Mouse (Mus musculus) heart, adult 2 months (tissue): Measurements from ENCODE around the gene Trim34b. TPM values are rescaled to one million over a fixed set of nuclear protein-coding genes. Genes with fewer than 3 reads are reported as not detected.
"Not testable (repeated sequence)": the region's sequence is repeated elsewhere in the genome, so short reads cannot be mapped to it uniquely, and the experiment has no call there.

Source experiments
- DNase-seq, 2 experiments: peaks; one replicate each; pipeline ENCODE4 v3.0.0; 2021
- H3K27ac ChIP-seq: fragments of 200-600 bp; 2 replicates; pipeline ENCODE4 v1.8.1; 2022
- H3K27me3 ChIP-seq: fragments of 200-500 bp; 2 replicates; pipeline ENCODE4 v1.6.1; 2012; ENCODE audit warnings: mild to moderate bottlenecking, low read length, inconsistent platforms, mixed read lengths; ENCODE audit not compliant: control insufficient read depth, insufficient read depth
- H3K36me3 ChIP-seq: fragments of 200-500 bp; 2 replicates; pipeline ENCODE4 v1.6.1; 2012; ENCODE audit warnings: low read length, inconsistent platforms; ENCODE audit not compliant: control insufficient read depth, insufficient read depth
- H3K4me1 ChIP-seq: fragments of 200-500 bp; 2 replicates; pipeline ENCODE4 v1.6.1; 2011; ENCODE audit warnings: low read length; ENCODE audit not compliant: control insufficient read depth, insufficient read depth
- H3K4me3 ChIP-seq: fragments of 200-600 bp; 2 replicates; pipeline ENCODE4 v1.8.1; 2022
- H3K79me2 ChIP-seq: fragments of 200-500 bp; replicated peaks from 2 replicates; pipeline ENCODE4 v1.6.1; 2012; ENCODE audit warnings: mild to moderate bottlenecking, inconsistent platforms, low read length, moderate library complexity, mixed read lengths; ENCODE audit not compliant: control insufficient read depth, insufficient read depth
- H3K9ac ChIP-seq: fragments of 200-500 bp; 2 replicates; pipeline ENCODE4 v1.6.1; 2012; ENCODE audit warnings: low read depth, mild to moderate bottlenecking, control low read depth, inconsistent platforms, low read length, mixed read lengths
- CTCF ChIP-seq: fragments of 200-600 bp; IDR thresholded peaks from 2 replicates; pipeline ENCODE4 v1.8.1; 2022; ENCODE audit warnings: antibody characterized with exemption, mild to moderate bottlenecking, moderate library complexity
- EP300 ChIP-seq: fragments of 200-500 bp; IDR thresholded peaks from 2 replicates; pipeline ENCODE4 v1.6.1; 2011; ENCODE audit warnings: low read depth, low read length, control low read depth; ENCODE audit not compliant: insufficient read depth
- POLR2A ChIP-seq: fragments of 200-500 bp; IDR thresholded peaks from 2 replicates; pipeline ENCODE4 v1.6.1; 2011; ENCODE audit warnings: mild to moderate bottlenecking, low read depth, low read length, control low read depth; ENCODE audit not compliant: insufficient read depth
- WGBS: fragments of 180-500 bp; shearing (Covaris S2); methylation state at CpG from one replicate; pipeline ENCODE4 v1.1.7; 2018; 5-methylcytosine and 5-hydroxymethylcytosine counted together
- intact Hi-C: fragments of 180-260 bp; cut with DNase I; formaldehyde crosslinking; loops from one replicate; pipeline ENCODE4 v1.15.1; 2025
- polyA plus RNA-seq: library from polyadenylated mRNA; depleted of rRNA; stranded (reverse); fragments of >200 nt; gene quantifications from 2 replicates; pipeline ENCODE4 v1.2.3, GENCODE M21; 2012
- total RNA-seq, 2 experiments: library from RNA; stranded (reverse); gene quantifications; 2 replicates each; pipeline ENCODE4 v1.2.3; 2021

Trim34b gene
- total and polyA plus RNA-seq, 3 experiments, result 0.39 to 2.2 TPM; not detected in 1

GRCm38 (mm10) chr7:104315369-104316080 is 13.7 kb upstream of the Trim34b start, which contains the start of gene Trim12a:
TSS of gene Trim12a (minus strand) at chr7:104315466.
- H3K4me1 ChIP-seq, DNase-seq, H3K79me2 ChIP-seq, H3K36me3 ChIP-seq, H3K27me3 ChIP-seq, intact Hi-C loops: not testable (repeated sequence)
- 0 out of 2 replicates have a peak, but pooled peaks have one; percentile 22 for TF ChIP-seq POLR2A
- WGBS, result 11% methylated on average over 4 of the region's 4 CpGs
- H3K4me3 ChIP-seq, result peak within 1 kb of the TSS; percentile 58
- H3K9ac ChIP-seq, result peak within 1 kb of the TSS; percentile 56; the same call in 1 of the 2 replicates
- peak within 1 kb of the TSS; percentile 79 for H3K27ac ChIP-seq

GRCm38 (mm10) chr7:104322028-104322427 is 7.2 kb upstream of the Trim34b start:
- intact Hi-C loops, result loop anchor here (10.0 kb wide), 1 partner anchor 97 kb away; no protein-coding TSS in a partner anchor
- Histone ChIP-seq H3K9ac (no peak overlapping the region), H3K36me3 (no peaks in the 10 kb centered on the region), H3K4me3 (no peak overlapping the region), H3K4me1 (no peaks in the 10 kb centered on the region), H3K79me2 (no peaks in the 10 kb centered on the region), H3K27me3 (no peaks in the 10 kb centered on the region), H3K27ac (no peak overlapping the region)
- 49% methylated on average over 9 of the region's 9 CpGs for whole genome bisulfite sequencing
- TF ChIP-seq POLR2A (no peak), EP300 (no peak), CTCF (no peak)
- DNase-seq, result no peak

- WGBS, result 81% methylated on average over 3 of the region's 3 CpGs
- H3K27ac ChIP-seq, intact Hi-C loops, H3K4me1 ChIP-seq, DNase-seq, H3K27me3 ChIP-seq, H3K4me3 ChIP-seq, H3K36me3 ChIP-seq, H3K9ac ChIP-seq, H3K79me2 ChIP-seq: not testable (repeated sequence)
Observed at GRCm38 (mm10) chr7:104335547-104335946, 6.3 kb downstream of the Trim34b start.

GRCm38 (mm10) chr7:104340744-104341143 is 11.5 kb downstream of the Trim34b start:
- H3K4me1 ChIP-seq, H3K27ac ChIP-seq: not testable (repeated sequence)
- WGBS, result 47% methylated on average over 3 of the region's 4 CpGs

GRCm38 (mm10) chr7:104348043-104348442 is 18.8 kb downstream of the Trim34b start:
- H3K4me3 ChIP-seq, H3K79me2 ChIP-seq, H3K4me1 ChIP-seq, intact Hi-C loops, DNase-seq, H3K9ac ChIP-seq, H3K36me3 ChIP-seq, H3K27me3 ChIP-seq, H3K27ac ChIP-seq: not testable (repeated sequence)
- 93% methylated on average over 4 of the region's 4 CpGs for WGBS

More at GRCm38 (mm10) chr7:104340744-104341143, 11.5 kb downstream of the Trim34b start:
- DNase-seq, H3K27me3 ChIP-seq, H3K4me3 ChIP-seq, H3K36me3 ChIP-seq, intact Hi-C loops, H3K9ac ChIP-seq, H3K79me2 ChIP-seq: not testable (repeated sequence)

GRCm38 (mm10) chr7:104352717-104353599 is 23.7 kb downstream of the Trim34b start, which contains the start of gene Trim12c:
TSS of gene Trim12c (minus strand) at chr7:104353362.
- H3K27me3 ChIP-seq, result no peaks in the 10 kb centered on the region
- 1% methylated on average over 14 of the region's 14 CpGs for WGBS

More at GRCm38 (mm10) chr7:104352717-104353599, 23.7 kb downstream of the Trim34b start, which contains the start of gene Trim12c:
- peak; percentile 71 to 86 for DNase-seq
- peak within 1 kb of the TSS; percentile 71 for H3K9ac ChIP-seq
- intact Hi-C loops, result loop anchor here (5.0 kb wide), 1 partner anchor 111 kb away; the partner anchor contains the start of gene Trim34a
- peak within 1 kb of the TSS; percentile 74 for H3K27ac ChIP-seq
- H3K79me2 ChIP-seq, result no peaks in the 10 kb centered on the region
- peak within 1 kb of the TSS; percentile 72 for H3K4me3 ChIP-seq
- H3K4me1 ChIP-seq, result no peaks in the 10 kb centered on the region; the same call in 1 of the 2 replicates
- 0 out of 2 replicates have a peak, but pooled peaks have one; percentile 24 for TF ChIP-seq EP300
- no peak for TF ChIP-seq CTCF
- TF ChIP-seq POLR2A, result peak; percentile 74; the same call in 1 of the 2 replicates
- H3K36me3 ChIP-seq, result no peaks in the 10 kb centered on the region
